ENCODE assay signal across 8 mouse cellular contexts in genomic region chr6:136548041-136548770, GRCm38 (mm10). TPM values are rescaled to one million over a fixed set of nuclear protein-coding genes. Genes with fewer than 3 reads are reported as not detected.
DNase-seq lines count a peak whose midpoint lies in the region; ATAC-seq and TF ChIP-seq lines count a peak whose summit lies in the region.

No protein-coding gene starts in this region.

- H3K4me2 ChIP-seq in intestine, postnatal 0 days (replicated peaks; ENCODE audit: low read depth): no peak overlapping the region
- no peak overlapping the region for H3K4me2 ChIP-seq in limb, embryonic 14.5 days (replicated peaks; ENCODE audit: low read depth, low read length, severe bottlenecking)

- no peaks in the 10 kb centered on the region for H3K36me3 ChIP-seq in intestine, postnatal 0 days (ENCODE audit: control insufficient read depth, insufficient read depth)
- H3K36me3 ChIP-seq in limb, embryonic 14.5 days (ENCODE audit: control insufficient read depth, insufficient read depth, low read length): no peaks in the 10 kb centered on the region

- 67% methylated on average over 6 of the region's 6 CpGs for WGBS in intestine, postnatal 0 days
- WGBS in limb, embryonic 14.5 days: 72% methylated on average over 6 of the region's 6 CpGs

- no peak overlapping the region for H3K4me3 ChIP-seq in intestine, postnatal 0 days (ENCODE audit: low read depth, low read length)
- H3K4me3 ChIP-seq in limb, embryonic 14.5 days (replicated peaks; ENCODE audit: low read length): no peak overlapping the region

- 0 out of 2 replicates have a peak, but pooled peaks cover 8% of the 10 kb centered on the region for H3K4me1 ChIP-seq in intestine, postnatal 0 days (replicated peaks; ENCODE audit: control insufficient read depth, insufficient read depth, low read length)
- H3K4me1 ChIP-seq in limb, embryonic 14.5 days (ENCODE audit: control insufficient read depth, insufficient read depth, low read length): peaks cover 27% of the 10 kb centered on the region

- TF ChIP-seq POLR2A in limb, embryonic 14.5 days (IDR thresholded peaks at IDR 0.05; ENCODE audit: borderline replicate concordance, extremely low read depth, insufficient read depth, insufficient read length): no peak

- H3K27ac ChIP-seq in intestine, postnatal 0 days (ENCODE audit: low read depth, low read length): no peak overlapping the region
- H3K27ac ChIP-seq in limb, embryonic 14.5 days (replicated peaks; ENCODE audit: low read depth, low read length): peak overlapping the region; percentile 56; the same call in 1 of the 2 replicates

- DNase-seq in embryo, embryonic 10 days (ENCODE audit: low spot score): peak; percentile 52
- DNase-seq in embryo, embryonic 9.5 days (ENCODE audit: extremely low spot score): no peak
- peak; percentile 81 for DNase-seq in cerebellum, adult 11-12 months
- peak; percentile 66 to 73 for DNase-seq in frontal cortex, postnatal 10 days (ENCODE audit: low spot score in 2 of 2)
- peak; percentile 90 for DNase-seq in limb, embryonic 14.5 days (ENCODE audit: low spot score)
- peak; percentile 58 for DNase-seq in right cerebral cortex, postnatal 14 days
- no peak for DNase-seq in thymus, postnatal 10 days (ENCODE audit: low spot score in 2 of 2)

- ATAC-seq in intestine, postnatal 0 days: 0 out of 2 replicates have a peak, but pooled peaks have one; percentile 47
- peak; percentile 62; the same call in 1 of the 2 replicates for ATAC-seq in limb, embryonic 14.5 days (ENCODE audit: low FRiP score, low read depth)

- TF ChIP-seq CTCF in intestine, postnatal 0 days (IDR thresholded peaks at IDR 0.05; ENCODE audit: low read depth): no peak

- no peaks in the 10 kb centered on the region for H3K9me3 ChIP-seq in intestine, postnatal 0 days (ENCODE audit: control insufficient read depth)
- H3K9me3 ChIP-seq in limb, embryonic 14.5 days (ENCODE audit: control insufficient read depth, low read length): no peaks in the 10 kb centered on the region

- no peaks in the 10 kb centered on the region for H3K27me3 ChIP-seq in intestine, postnatal 0 days (replicated peaks; ENCODE audit: control insufficient read depth, insufficient read depth, low read length)
- H3K27me3 ChIP-seq in limb, embryonic 14.5 days (ENCODE audit: control insufficient read depth, insufficient read depth, low read length): no peaks in the 10 kb centered on the region

- H3K9ac ChIP-seq in intestine, postnatal 0 days (ENCODE audit: low read depth, low read length): no peak overlapping the region
- no peak overlapping the region for H3K9ac ChIP-seq in limb, embryonic 14.5 days (ENCODE audit: low read depth, low read length, severe bottlenecking)

RNA-seq across cellular contexts. Expression of gene Atf7ip, which starts 42.2 kb away (rescaled TPM):
- 8.6 and 9.4 TPM in 2 replicates for polyA plus RNA-seq in intestine, postnatal 0 days (2015; fragmentation: Nextera tagmentation; extraction: Ambion mirVana)
- 35.7 and 46.3 TPM in 2 replicates for polyA plus RNA-seq in limb, embryonic 14.5 days (2012; rRNA removed)
- 38.4 and 41.8 TPM in 2 replicates for polyA plus RNA-seq in limb, embryonic 14.5 days (2014; fragmentation: Nextera tagmentation; extraction: Ambion mirVana)

Comparison
In these comparisons a context has a peak if more than half of its experiments do, and no peak if none do; other contexts are left out.
1. DNase-seq: peak in embryo, embryonic 10 days (single experiment), cerebellum, adult 11-12 months (single experiment), frontal cortex, postnatal 10 days (2 of 2), limb, embryonic 14.5 days (single experiment) and right cerebral cortex, postnatal 14 days (single experiment); none in embryo, embryonic 9.5 days (single experiment) and thymus, postnatal 10 days (0 of 2).